Mouse (Mus musculus) neural tube, embryonic 11.5 days (tissue): ENCODE data around the gene Rtl5. TPM values are rescaled to one million over a fixed set of nuclear protein-coding genes. Genes with fewer than 3 reads are reported as not detected.

Source experiments
- ATAC-seq: fragments of 200-750 bp; cut with Nextera tagmentation; 2 replicates; pipeline ENCODE4 v1.8.0; 2017; ENCODE audit warnings: moderate number of reproducible peaks, mild to moderate bottlenecking, moderate TSS enrichment, moderate library complexity; ENCODE audit not compliant: insufficient read depth, low FRiP score, low TSS enrichment
- DNase-seq: peaks from one replicate; pipeline ENCODE4 v3.0.0-alpha.2; 2015; ENCODE audit warnings: low spot score
- H3K27ac ChIP-seq: fragments of 300-500 bp; sonication (generic); 2 replicates; pipeline ENCODE4 v1.5.1; 2014; ENCODE audit warnings: low read depth, mild to moderate bottlenecking, low read length
- H3K27me3 ChIP-seq: fragments of 300-500 bp; sonication (generic); 2 replicates; pipeline ENCODE4 v1.6.1; 2014; ENCODE audit warnings: mild to moderate bottlenecking, low read length, mixed read lengths; ENCODE audit not compliant: control insufficient read depth, insufficient read depth
- H3K36me3 ChIP-seq: fragments of 300-500 bp; sonication (generic); 2 replicates; pipeline ENCODE4 v1.6.1; 2014; ENCODE audit warnings: mild to moderate bottlenecking, low read length, moderate library complexity, mixed read lengths; ENCODE audit not compliant: control insufficient read depth, insufficient read depth
- H3K4me1 ChIP-seq: fragments of 300-500 bp; sonication (generic); 2 replicates; pipeline ENCODE4 v1.6.1; 2014; ENCODE audit warnings: low read length, mixed read lengths; ENCODE audit not compliant: control insufficient read depth, insufficient read depth
- H3K4me2 ChIP-seq: fragments of 300-500 bp; sonication (generic); 2 replicates; pipeline ENCODE4 v1.6.1; 2014; ENCODE audit warnings: low read depth, mild to moderate bottlenecking, moderate library complexity
- H3K4me3 ChIP-seq: fragments of 300-500 bp; sonication (generic); 2 replicates; pipeline ENCODE4 v1.5.1; 2014; ENCODE audit warnings: low read depth, low read length
- H3K9ac ChIP-seq: fragments of 300-500 bp; sonication (generic); 2 replicates; pipeline ENCODE4 v1.6.1; 2014; ENCODE audit warnings: mild to moderate bottlenecking, low read length
- H3K9me3 ChIP-seq: fragments of 300-500 bp; sonication (generic); 2 replicates; pipeline ENCODE4 v1.6.1; 2016; ENCODE audit warnings: low read length; ENCODE audit not compliant: control insufficient read depth
- WGBS: fragments of 180-500 bp; shearing (Covaris S2); extraction: QIAGEN DNeasy Blood & Tissue Kit; methylation state at CpG from one replicate; pipeline ENCODE4 v1.1.7; 2014; 5-methylcytosine and 5-hydroxymethylcytosine counted together
- polyA plus RNA-seq: library from polyadenylated mRNA; unstranded; fragments of >200 nt; fragmentation: Nextera tagmentation; extraction: Ambion mirVana; gene quantifications from 2 replicates; pipeline ENCODE4 v1.2.1, GENCODE M21; 2014

Gene Rtl5
- polyA plus RNA-seq, 1 experiment from 2014 or later = 3.4 TPM

DNA sequence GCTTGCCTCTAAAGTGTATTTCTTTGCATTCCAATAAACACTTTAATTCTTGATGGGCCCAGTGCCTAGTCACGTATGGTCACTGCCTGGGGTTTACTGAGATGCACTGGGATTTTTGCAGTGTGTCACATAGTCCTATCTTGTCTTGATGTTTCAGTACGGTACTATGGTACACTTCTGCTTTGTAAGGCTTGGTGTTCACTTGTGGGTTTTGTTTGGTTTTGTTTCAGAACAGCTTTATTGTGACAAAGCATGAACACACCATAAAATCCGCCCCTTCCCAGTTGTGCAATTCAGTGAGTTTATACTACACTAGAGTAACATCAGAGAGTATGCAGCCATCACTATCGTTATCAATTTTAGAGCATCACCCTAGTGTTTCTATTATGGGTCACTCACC lies 17.1 kb downstream of the Rtl5 start:
- H3K36me3 ChIP-seq = no peaks in the 10 kb centered on the region
- H3K4me2 ChIP-seq = no peak overlapping the region
- H3K4me1 ChIP-seq = no peaks in the 10 kb centered on the region
- no peaks in the 10 kb centered on the region for H3K9me3 ChIP-seq
- H3K4me3 ChIP-seq = no peak overlapping the region
- WGBS = 83% methylated on average over 4 of the region's 4 CpGs
- no peak for DNase-seq
- no peaks in the 10 kb centered on the region for H3K27me3 ChIP-seq
- H3K27ac ChIP-seq = no peak overlapping the region
- no peak for ATAC-seq
- H3K9ac ChIP-seq = no peak overlapping the region

DNA sequence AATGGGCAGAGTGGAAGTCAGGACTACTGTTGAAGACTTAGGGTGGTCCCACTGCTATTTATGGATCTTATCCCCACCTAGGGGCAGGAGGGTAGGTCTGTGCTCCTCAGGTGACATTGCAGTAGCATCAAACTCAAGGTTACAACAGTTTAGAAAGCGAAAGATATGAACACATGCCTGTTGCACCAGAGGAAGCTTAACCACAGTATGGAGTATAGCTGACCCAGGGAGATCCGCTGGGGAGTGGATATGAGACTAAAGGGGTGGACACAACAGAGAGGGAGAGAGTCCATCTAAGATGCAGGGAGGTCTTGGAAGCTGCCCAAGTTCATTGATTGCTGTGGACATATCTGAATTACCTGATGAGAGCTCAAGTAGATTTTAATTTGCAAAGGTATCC lies 17.7 kb downstream of the Rtl5 start:
- Histone ChIP-seq H3K27me3 (no peaks in the 10 kb centered on the region), H3K9ac (no peak overlapping the region), H3K4me3 (no peak overlapping the region), H3K4me2 (no peak overlapping the region), H3K9me3 (no peaks in the 10 kb centered on the region), H3K36me3 (no peaks in the 10 kb centered on the region), H3K27ac (no peak overlapping the region), H3K4me1 (no peaks in the 10 kb centered on the region)
- no peak for ATAC-seq
- 92% methylated on average over 2 of the region's 2 CpGs for WGBS
- no peak for DNase-seq

DNA sequence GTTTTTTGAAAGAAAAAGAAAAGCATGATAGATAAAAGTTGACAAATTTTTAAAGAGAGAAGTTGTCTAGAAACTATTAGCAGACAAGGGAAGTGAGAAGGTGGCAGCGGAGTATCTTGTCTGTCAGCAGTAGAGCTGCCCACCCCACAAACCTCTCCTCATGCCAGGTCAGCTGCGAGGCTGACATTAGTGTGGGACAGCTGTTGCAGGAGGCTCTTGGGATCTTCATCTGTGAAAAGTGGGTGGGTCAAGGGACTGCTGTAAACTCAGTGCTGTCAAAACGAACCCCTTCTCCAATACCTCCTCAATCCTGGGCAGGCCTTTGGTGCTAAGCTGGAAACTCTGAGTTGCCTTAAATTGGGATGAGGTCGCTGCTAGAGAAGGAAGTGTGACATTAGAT lies 19.9 kb downstream of the Rtl5 start:
- no peak for DNase-seq
- ATAC-seq = no peak
- no peak overlapping the region for H3K4me2 ChIP-seq
- no peaks in the 10 kb centered on the region for H3K27me3 ChIP-seq
- H3K9ac ChIP-seq = no peak overlapping the region
- H3K27ac ChIP-seq = no peak overlapping the region
- no peaks in the 10 kb centered on the region for H3K4me1 ChIP-seq
- WGBS = 76% methylated on average over 4 of the region's 4 CpGs
- H3K4me3 ChIP-seq = no peak overlapping the region
- H3K36me3 ChIP-seq = no peaks in the 10 kb centered on the region
- no peaks in the 10 kb centered on the region for H3K9me3 ChIP-seq

DNA sequence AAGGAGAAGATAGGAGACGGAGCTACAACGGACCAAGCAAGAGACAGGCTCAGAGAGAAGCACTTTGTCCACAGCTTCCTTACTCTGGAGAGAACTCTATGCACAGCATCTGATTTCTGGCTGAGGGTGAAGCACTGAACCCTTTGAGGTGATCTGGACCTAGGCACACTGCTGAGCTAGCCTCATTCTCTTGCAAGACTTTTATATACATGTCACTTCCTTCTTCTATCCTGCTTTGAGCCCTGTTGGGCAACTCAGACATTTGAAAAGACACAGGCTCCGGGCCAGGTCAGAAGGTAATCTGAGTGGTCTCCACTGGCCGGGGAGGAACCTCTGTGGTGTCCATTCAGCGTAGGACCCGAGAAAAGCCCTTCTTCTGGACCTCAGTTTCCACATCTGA lies 20.6 kb downstream of the Rtl5 start:
- ATAC-seq (no peak), DNase-seq (no peak)
- H3K4me2 ChIP-seq = no peak overlapping the region
- no peaks in the 10 kb centered on the region for H3K9me3 ChIP-seq
- H3K27me3 ChIP-seq = no peaks in the 10 kb centered on the region
- H3K4me3 ChIP-seq = no peak overlapping the region
- no peak overlapping the region for H3K27ac ChIP-seq
- 87% methylated on average over 6 of the region's 6 CpGs for WGBS
- H3K9ac ChIP-seq = no peak overlapping the region
- no peaks in the 10 kb centered on the region for H3K36me3 ChIP-seq
- H3K4me1 ChIP-seq = no peaks in the 10 kb centered on the region

GRCm38 (mm10) chrX:102042386-102042785 lies 28.7 kb downstream of the Rtl5 start:
- Histone ChIP-seq H3K4me2 (no peak overlapping the region), H3K9me3 (no peaks in the 10 kb centered on the region), H3K36me3 (no peaks in the 10 kb centered on the region), H3K27me3 (no peaks in the 10 kb centered on the region), H3K9ac (no peak overlapping the region), H3K4me3 (no peak overlapping the region), H3K4me1 (no peaks in the 10 kb centered on the region), H3K27ac (no peak overlapping the region)
- ATAC-seq = no peak
- 87% methylated on average over 4 of the region's 4 CpGs for WGBS
- DNase-seq = no peak

DNA sequence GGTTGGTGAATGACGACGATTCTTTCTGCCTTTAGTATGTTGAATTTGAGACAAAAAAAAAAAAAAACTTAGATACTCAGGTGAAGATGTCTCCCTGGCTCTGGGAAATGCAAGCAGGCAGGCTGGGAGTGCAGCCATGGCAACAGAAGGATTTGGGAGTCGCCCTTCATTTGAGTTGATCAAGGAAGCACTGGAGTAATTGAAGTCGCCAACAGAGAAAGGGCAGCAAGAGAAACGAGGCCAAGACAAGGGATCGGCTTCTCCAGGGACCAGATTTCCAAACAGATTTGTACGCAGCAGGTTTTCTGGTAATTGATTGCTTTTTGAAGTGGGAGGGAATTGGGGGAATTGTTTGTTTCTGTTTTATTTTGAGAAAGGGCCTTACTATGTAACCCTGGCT lies 29.5 kb downstream of the Rtl5 start:
- WGBS = 78% methylated on average over 7 of the region's 7 CpGs
- H3K4me2 ChIP-seq = no peak overlapping the region
- no peaks in the 10 kb centered on the region for H3K27me3 ChIP-seq
- no peaks in the 10 kb centered on the region for H3K9me3 ChIP-seq
- ATAC-seq (no peak), DNase-seq (no peak)
- no peak overlapping the region for H3K27ac ChIP-seq
- H3K36me3 ChIP-seq = no peaks in the 10 kb centered on the region
- no peak overlapping the region for H3K9ac ChIP-seq
- no peak overlapping the region for H3K4me3 ChIP-seq
- no peaks in the 10 kb centered on the region for H3K4me1 ChIP-seq

GRCm38 (mm10) chrX:102037506-102037905 lies 33.6 kb downstream of the Rtl5 start:
- no peak for DNase-seq
- Histone ChIP-seq H3K4me1 (no peaks in the 10 kb centered on the region), H3K9ac (no peak overlapping the region), H3K9me3 (no peaks in the 10 kb centered on the region), H3K27ac (no peak overlapping the region), H3K36me3 (no peaks in the 10 kb centered on the region), H3K4me3 (no peak overlapping the region), H3K27me3 (no peaks in the 10 kb centered on the region), H3K4me2 (no peak overlapping the region)
- ATAC-seq = no peak
- WGBS = 64% methylated on average over 2 of the region's 2 CpGs

- H3K9me3 ChIP-seq = no peaks in the 10 kb centered on the region
- DNase-seq (no peak), ATAC-seq (no peak)
- no peak overlapping the region for H3K4me2 ChIP-seq
- H3K27ac ChIP-seq = no peak overlapping the region
- WGBS = 81% methylated on average over 3 of the region's 3 CpGs
- H3K36me3 ChIP-seq = no peaks in the 10 kb centered on the region
- H3K27me3 ChIP-seq = no peaks in the 10 kb centered on the region
- no peak overlapping the region for H3K4me3 ChIP-seq
- no peak overlapping the region for H3K9ac ChIP-seq
- no peaks in the 10 kb centered on the region for H3K4me1 ChIP-seq
Measured at GRCm38 (mm10) chrX:102036866-102037361, 34.2 kb downstream of the Rtl5 start.

DNA sequence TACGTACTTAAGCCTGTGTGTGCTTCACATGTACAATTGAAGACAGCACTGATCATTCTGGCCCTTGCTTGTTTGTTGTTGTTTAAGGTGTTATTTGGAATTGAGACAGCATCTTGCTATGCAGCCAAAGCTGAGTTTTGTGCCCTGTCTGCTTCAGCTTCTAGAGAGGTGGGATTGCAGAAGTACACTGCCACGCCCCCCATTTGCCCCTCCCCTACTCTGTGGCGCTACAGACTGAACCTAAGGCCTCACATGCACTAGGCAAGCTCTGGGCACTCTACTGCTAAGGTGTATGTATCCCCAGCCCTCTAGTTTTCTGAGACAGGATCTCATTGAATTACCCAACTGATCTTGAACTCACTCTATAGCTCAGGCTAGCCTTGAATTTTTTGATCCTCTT lies 35.4 kb downstream of the Rtl5 start:
- H3K9ac ChIP-seq = no peak overlapping the region
- no peaks in the 10 kb centered on the region for H3K4me1 ChIP-seq
- DNase-seq (no peak), ATAC-seq (no peak)
- H3K4me2 ChIP-seq = no peak overlapping the region
- H3K9me3 ChIP-seq = no peaks in the 10 kb centered on the region
- WGBS = 58% methylated on average over 3 of the region's 3 CpGs
- no peaks in the 10 kb centered on the region for H3K36me3 ChIP-seq
- no peak overlapping the region for H3K4me3 ChIP-seq
- H3K27ac ChIP-seq = no peak overlapping the region
- H3K27me3 ChIP-seq = no peaks in the 10 kb centered on the region
